Mouse (Mus musculus) CD4-positive helper T cell, adult 2 months (primary cell): Measurements from ENCODE around the gene Fkrp.

Experiments used
- DNase-seq: peaks from one replicate; pipeline ENCODE4 v3.0.0-alpha.2; 2012; ENCODE audit warnings: low read depth, missing footprints, low spot score

Fkrp gene

DNA sequence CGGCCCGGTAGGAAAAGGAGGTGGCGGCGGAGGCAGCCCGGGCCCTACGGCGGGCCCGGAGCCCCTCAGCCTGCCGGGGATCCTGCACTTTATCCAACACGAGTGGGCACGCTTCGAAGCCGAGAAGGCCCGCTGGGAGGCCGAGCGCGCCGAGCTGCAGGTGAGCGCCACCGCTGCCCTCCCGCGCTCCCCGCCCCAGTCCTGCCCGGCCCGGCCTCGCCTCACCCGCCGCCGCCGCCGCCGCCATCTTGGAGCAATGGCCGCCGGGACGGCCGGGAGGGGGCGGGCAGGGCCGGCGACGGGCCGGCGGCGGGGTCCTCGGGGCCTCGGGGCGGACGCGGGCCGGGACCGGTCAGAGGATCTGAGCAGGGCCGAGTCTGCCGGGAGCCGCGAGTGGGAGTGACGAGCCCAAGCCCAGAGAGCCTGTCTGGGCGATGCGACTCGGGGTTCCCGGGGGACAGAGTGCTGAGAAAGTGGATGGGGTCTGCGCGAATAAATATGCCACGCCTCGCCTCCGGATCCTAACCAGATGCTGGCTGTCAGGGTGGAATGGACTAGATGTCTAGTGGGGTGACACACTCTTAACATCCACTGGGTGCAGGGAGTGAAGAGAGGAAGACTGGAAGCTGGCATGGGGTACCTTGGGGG, at the start of gene Fkrp:
Gene Fkrp (minus strand): TSS at position 258 of the 648 bp plus-strand sequence.
- peak; percentile 52 for DNase-seq

DNA sequence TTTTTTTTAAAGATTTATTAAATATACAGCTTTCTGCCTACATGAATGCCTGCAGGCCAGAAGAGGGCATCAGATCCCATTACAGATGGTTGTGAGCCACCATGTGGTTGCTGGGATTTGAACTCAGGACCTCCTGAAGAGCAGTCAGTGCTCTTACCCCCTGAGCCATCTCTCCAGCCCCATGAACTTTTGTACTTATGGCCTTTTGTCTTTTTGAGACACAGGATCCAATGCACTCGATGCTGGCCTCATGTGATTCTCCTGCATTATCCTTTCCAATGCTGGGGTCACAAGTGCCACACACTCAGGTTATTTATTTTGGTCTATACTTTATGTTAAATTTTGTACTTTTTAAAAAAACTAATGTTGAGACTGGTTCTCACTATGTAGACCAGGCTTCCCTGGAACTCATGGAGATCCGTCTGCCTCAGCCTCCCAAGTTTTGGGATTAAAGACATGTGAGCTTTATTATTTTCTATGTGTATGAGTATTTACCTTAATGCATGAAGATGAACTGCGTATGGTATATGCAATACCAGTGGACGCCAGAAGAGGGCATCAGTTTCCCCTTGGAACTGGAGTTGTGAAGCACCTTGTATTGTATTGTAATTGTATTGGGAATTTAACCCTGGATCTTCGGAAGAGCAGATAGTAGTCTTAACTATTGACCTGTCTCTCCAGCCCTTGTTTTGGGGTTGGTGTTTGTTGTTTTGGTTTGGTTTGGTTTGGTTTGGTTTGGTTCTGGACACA, 43.5 kb upstream of the Fkrp start:
- peak; percentile 73 for DNase-seq

DNA sequence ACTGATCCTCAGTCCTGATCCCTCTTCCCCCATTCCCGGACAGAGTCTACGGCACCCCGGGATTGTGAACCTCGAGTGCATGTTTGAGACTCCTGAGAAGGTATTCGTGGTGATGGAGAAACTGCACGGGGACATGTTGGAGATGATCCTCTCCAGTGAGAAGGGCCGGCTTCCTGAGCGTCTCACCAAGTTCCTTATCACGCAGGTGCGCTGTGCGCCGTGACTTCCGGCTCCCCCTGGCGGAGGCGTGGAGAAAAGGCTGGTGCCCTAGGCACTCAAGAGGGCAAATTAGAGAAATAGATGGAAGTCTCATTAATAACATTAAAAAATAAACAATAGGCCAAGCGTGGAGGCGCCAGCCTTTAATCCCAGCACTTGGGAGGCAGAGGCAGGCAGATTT, 41.8 kb upstream of the Fkrp start:
- DNase-seq, result peak; percentile 73

DNA sequence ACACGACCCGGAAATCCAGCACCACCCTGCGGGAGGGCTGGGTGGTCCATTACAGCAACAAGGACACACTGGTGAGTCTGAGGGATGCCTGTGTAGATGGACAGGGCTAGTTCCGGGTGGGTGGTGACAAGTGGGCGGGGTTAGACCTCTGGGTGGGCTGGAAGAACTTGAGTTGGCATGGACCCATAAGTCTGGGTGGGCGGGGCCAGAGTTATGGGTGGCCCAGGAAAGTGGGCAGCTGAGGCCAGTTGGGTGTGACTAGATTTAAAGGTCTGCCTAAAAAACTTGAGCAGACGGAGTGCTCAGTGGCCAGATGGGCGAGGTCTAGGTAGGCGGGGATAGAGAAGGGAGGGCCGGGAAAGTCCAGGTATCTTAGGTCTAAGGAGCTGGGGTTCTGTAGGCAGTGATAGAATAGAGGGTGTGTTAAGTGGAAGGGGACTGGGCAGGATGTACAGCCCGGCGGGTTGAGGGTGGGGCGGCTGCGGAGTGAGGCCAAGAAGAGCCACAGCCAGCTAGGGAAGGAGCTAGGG, 36.8 kb upstream of the Fkrp start:
- no peak for DNase-seq

DNA sequence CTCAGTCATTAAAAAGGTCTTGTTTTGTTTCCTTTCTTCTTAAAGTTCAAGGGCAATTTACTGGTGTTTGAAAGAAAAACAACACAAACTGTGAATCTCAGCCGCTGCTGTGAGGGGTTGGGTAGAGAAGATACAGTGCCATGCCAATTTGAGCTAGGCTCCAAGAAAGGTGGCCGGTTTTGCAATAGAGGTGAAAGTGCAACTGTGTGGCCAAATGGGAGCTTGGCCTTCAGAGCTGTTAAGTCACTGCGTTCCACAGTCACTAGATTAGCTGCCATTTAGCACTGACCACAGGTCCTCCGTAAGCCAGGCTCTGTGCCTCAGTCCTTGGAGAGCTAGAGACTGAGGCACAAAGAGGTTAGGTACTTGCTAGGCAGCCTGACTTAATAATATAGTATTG, 35.1 kb upstream of the Fkrp start:
- no peak for DNase-seq

DNA sequence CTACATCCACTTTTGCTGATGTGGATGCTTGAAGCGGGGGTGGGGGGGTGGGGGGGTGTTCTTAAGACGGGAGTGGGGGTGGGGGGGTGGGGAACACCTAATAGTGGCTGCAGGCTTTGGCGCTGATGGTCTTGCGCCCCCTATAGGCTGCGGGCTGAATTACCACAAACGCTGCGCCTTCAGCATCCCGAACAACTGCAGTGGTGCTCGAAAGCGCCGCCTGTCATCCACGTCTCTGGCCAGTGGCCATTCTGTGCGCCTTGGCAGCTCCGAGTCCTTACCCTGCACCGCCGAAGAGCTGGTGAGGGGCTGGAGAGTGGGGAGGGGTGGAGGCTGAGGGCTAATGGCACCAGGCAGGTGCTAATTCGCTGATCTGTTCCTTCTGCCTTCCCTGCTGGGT, 32.0 kb upstream of the Fkrp start:
- peak; percentile 46 for DNase-seq

DNA sequence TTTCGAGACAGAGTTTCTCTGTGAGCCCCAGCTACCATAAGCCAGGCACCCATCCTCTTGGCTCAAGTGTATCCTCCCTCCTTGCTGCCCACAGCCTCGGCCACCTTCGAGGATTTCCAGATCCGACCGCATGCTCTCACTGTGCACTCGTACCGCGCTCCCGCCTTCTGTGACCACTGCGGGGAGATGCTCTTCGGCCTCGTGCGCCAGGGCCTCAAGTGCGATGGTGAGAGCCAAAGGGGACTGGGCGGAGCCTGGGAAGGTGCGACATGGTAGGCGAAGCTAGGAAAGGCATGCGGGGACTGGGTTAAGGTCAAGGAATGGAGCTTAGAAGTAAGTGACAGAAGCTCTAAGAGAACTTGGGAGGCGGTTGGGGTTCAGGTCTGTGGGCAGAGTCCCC, 31.0 kb upstream of the Fkrp start:
- DNase-seq, result no peak

DNA sequence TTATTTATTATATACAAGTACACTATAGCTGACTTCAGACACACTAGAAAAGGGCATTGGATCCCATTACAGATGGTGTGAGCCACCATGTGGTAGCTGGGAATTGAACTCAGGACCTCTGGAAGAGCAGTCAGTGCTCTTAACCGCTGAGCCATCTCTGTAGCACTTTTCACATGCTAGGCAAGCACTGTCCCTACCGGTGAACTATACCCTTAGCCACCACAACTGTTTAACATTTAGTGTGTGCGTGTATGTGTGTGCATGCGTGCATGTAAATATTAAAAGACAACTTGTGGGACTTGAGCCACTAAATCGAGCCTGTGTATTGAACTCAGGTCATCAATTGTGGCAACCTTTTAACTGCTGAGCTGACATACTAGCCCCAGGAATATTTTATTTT, 30.2 kb upstream of the Fkrp start:
- no peak for DNase-seq

DNA sequence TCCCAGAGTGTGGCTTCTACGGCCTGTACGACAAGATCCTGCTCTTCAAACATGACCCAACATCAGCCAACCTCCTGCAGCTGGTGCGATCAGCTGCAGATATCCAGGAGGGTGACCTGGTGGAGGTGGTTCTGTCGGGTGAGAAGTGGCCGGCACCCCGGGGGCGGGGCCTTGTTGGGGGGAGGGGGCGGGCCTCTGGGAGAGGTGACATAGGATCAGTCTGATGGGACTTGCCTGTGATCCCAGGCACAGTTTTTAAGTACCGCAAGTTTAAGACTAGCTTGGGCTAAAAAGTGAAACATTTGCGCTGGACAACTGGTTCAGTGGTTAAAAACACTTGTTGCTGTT, 29.3 kb upstream of the Fkrp start:
- no peak for DNase-seq

DNA sequence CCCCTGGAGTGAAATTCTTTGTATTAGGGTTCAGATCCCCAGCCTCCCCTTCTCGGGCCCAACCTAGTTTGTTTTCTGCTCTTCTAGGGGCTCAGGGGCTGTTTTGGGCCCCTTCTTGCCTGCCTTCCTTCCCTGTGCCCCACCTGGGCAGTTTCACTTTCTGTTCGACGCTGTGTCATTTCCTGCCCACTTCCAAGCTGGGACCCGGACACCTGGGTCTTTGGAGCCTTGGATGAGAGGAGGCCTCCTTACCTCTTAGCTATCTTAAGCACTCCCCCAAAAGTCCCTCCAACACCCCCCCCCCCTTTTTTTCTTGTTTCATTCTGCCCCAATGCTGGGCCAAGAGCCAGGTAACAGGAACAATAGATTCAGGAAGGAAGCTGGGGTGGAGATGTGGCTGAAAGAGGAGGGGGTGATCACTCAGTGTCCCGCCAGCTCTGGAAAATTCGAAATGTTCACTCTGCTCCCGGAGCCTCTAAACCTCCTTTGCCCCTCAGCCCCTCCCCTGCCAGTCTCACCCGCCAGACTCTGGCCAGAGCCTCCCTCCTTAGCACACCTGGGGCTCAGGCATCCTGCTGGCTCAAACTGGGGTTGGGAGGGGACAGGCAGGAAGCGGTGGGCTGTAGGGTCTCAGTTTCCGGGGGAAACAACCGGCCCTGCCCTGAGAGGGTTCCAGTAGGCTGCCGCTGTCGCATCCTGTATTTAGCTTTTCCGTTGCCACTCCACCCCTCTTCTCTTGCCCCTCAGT, 28.7 kb upstream of the Fkrp start:
- peak; percentile 76 for DNase-seq

DNA sequence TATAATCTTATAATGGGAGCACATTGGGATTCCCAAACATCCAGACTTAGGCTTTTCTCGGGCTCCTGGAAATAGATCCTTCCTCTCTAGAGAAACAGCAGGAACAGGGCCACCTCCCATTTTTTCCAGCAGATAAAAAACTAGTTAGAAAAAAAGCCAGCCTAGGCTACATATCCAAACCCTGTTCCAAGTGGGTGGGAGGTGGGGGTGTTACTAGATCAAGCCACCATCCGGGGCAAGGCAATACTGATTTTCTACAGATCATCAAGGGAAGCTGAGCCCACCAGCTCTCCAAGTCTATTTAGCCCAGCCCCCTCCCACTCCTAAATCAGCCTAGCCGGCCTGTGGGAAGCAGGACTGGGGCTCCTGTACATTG, 28.2 kb upstream of the Fkrp start:
- no peak for DNase-seq

DNA sequence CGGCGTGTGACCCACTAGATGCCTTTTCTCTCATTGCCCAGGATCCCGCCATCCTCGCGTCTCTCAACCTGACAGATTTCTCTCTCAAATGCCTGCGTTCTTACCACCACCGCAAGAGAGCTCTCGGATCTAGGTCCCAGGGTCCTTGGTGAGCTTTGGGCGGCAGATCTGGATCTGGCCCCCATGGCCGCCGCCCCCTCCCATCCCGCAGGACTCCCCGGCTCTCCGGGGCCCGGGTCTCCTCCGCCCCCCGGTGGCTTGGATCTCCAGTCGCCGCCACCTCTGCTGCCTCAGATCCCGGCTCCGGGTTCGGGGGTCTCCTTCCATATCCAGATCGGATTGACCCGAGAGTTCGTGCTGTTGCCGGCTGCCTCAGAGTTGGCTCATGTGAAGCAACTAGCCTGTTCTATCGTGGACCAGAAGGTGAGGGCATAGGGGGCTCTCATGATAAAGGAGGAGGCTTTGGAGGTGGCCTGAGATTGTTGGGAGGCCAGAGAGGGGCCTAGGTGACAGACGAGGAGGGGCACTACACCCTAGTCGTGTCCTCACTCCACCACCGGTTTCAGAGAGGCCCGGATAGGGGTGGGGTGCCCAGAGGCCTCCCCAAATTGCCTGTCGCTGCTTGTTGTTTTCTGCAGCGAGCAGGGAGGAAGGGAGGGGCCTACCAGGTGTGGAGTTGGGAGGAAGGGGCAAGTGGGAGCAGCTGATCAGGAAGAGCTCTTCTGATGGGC, 27.1 kb upstream of the Fkrp start:
- peak; percentile 72 for DNase-seq

DNA sequence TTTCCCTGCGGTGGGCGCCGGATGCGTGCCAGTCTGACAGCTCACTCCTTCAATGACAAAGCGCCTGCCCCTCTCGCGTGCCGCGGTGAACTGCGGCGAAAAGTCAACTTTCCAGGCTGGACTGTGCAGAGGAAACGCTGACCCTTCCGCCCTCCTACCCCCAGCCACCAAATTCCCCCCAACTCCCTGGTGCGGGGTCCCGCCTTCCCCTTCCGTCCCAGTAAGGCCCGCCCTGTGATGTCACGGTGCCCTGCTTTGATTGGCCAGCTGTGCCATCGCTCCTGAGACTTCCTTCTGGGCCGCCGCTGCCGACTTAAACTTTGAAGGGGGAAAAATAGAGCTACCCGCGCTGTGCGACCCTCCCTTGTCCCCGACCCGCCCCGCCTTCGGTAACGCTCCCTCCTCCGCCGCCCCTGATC, 26.1 kb upstream of the Fkrp start, which contains the start of gene Prkd2:
Gene Prkd2 (plus strand): TSS at position 258 of the 419 bp plus-strand sequence.
- peak; percentile 87 for DNase-seq

DNA sequence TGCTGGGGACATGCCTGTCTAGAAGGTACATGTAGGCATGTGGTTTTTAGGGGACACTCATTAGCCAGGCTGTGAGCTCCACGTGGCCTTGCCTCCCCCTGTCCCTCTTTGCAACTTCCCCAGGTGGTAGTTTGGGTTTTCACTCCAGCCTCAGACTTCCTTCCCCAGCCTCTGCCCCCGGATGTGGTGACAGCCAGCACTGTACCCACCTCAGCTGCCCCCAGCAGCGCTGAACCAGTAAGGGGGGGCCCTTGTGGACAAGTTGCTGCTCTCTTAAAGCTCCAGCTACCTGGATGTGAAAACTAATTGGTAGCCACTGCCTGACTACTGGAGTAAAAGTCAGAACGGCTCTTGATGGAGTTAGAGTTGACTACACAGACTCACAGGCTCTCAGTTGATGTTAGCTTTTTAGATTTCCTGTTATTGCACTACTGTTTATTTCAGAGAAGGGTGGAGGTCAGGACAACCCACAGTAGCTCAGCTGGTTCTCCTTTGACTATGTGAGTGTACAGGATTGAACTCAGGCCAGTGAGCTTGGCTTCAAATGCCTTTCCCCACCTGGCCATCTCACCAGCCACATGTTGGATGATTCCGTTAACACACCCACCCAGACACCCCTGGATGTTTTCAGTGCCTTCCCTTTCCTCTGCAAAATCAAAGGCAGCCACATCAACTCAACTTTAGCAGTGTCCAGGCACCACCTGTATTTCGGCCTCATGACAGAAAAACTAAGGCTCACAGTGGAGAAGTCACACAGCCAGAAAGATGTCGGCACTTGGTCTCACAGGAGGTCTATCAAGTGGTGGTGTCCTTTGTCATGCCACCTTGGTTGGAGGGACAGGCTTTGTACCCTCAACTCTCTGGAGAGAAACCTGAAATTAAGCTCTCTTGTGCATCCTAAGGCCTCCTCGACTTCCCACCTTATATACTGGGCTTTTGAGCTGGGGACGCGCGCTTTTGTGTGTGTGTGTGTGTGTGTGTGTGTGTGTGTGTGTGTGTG, 25.3 kb upstream of the Fkrp start:
- peak; percentile 86 for DNase-seq

DNA sequence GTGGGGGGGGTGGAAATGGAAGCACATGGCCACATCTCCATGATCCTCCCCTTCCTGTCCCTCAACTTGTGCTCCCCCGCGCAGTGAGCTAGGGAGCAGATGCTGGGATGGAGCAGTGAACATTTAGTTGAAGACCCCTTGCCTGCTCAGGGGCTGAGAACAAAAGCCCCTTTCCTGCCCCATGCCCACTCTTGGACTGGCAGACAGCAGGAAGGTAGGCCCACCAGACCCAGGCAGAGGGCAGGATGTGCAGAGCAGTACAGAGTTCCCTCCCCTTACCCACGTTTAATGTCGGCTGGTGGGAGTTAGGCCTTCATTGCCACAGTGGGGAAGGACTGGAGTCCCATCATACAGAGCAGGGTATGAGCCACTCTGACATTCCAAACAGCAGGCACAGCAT, 24.5 kb upstream of the Fkrp start:
- no peak for DNase-seq

DNA sequence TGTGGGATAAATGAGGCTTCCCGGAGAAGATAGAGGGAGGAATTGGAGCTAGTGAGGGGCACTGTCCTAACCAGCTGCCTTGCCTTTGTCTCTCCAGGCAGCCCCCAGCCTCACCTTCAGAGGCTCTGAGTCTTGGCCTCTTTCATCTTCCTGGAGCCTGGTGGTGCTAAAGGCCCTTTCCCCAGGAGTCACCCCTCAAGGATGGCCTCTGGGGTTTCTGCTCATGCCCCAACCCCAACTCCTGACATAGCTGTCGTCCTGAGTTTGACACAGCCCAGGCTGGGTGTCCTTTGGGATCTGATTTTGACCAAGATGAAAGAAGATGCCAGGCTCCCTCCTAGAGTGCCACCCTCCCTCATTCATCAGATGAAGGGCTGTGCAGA, 23.6 kb upstream of the Fkrp start:
- DNase-seq, result no peak

DNA sequence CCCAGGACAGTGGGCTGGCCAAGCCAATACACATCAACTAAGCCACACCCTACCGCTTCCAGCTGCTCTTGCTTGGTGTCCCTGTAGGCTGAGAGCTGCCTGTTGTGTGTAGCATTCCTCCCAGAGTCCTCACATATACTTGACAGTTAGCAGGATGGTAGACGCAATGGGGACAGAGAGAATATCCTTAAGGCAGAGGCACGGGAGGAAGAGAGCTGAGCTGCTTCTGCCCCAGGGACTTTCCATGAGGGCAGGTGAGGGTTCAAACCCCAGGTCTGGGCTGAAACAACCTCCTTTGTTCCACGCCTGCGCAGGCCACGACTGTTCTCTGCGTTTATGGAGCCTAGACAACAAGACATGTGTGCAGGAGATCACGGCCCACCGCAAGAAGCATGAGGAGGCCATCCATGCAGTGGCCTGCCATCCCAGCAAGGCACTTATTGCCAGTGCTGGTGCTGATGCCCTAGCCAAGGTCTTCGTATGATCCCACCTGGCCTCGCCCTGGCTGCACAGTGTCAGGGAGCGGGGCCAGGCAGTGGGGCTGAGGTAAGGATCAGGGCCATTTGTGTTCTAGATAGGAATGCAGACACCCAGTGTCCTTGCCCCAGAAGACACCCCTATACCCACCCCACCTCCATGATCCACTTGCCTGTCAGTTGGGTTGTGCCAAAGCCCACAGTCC, 23.0 kb upstream of the Fkrp start:
- no peak for DNase-seq

DNA sequence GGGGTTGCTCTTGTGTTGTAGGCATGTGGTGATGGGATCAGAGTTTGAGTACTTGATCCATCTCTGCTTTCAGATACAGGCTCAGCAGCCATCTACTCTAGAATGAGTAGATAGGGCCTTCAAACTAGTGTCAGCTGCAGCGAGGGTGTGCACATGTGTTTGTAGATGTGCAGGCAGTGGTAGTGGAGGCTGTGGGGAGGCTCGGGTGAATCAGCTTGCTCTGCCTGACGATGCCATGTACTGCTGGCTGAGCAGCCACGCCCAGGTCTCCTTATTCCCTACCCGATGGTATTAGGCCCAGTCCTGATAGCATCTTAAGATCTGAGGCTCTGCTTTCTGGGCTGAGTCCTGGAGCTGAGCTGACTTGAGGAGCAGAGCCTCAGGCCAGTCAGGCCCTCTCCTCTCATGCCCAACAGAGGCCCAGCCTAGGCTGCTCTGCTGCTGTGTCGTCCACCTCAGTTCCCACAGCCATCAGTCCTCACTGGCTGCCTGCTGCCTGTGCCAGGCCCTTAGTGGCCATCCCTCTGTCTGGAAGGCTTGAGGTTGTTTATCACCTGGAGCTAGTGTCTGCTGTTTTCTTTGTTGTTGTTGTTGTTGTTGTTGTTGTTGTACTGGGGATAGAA, 22.4 kb upstream of the Fkrp start:
- DNase-seq, result no peak
